Mouse (Mus musculus) urinary bladder, postnatal 4 days (tissue): ENCODE data around the gene Slc34a3.
"Not testable (repeated sequence)": the region's sequence is repeated elsewhere in the genome, so short reads cannot be mapped to it uniquely, and the experiment has no call there.

Source experiments
- DNase-seq, 2 experiments: peaks; one replicate each; pipeline ENCODE4 v3.0.0; 2021 to 2022; ENCODE audit warnings: low spot score in 2 of 2

Slc34a3 gene

DNA sequence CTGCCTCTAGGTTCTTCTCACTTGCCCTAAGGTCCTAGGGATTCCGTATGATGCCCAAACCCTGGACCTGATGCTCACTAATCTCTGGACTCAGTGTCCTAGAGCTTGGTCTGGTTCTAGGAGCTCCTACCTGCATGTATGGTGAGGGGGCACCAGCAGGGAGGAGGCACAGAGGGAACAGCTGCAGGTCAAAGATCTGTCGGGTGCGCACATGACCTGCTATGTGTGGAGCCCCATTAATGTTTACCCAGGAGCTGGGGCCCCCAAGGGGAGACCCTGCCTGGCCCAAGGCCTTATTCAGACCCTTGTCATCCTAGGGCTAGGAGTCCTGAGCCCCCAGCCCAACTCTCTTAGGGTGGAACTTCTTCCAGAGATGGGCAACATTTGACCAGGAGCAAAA lies at the start of gene Slc34a3:
Gene Slc34a3, minus strand, starts transcription at position 315 of the 400 bp plus-strand sequence.
- DNase-seq, result no peak

DNA sequence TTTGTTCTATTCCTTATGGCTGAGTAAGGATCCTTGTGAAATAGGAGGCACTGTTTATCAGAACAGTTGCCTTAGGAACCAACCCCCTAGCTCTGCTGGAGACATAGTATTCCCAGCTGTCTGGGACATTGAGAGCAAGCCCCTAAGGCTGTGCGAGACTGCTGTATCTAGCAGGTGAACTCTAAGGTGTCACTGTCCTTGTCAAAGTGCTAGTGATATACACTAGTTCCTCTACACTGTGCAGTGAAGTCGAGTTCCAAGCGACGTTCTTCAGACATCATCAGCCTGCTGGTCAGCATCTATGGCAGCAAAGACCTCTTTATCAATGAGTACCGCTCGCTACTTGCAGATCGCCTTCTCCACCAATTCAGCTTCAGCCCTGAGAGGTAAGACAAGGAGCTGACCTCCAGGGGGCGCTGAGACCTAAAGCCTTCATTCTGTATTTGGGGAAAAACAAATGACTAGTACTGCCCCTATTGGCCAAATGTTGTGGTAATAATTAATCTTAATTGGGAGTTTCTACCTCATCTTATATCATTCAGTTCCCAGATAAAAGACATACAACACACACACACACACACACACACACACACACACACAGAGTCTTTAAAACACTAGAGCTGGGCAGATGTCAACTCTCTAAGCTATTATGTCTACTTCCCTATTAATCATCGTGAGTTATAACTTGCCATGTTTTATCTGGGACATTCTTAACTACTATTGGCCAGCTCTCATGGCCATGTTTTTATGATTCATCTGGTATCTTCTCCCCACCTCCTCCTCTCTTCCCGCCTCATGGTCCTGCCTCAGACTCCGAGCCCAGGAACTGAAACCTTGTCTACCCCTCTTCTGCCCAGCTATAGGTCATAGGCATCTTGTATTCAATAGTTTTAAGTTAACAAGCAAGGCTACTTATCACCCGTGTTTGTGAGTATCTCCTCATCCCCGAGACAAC lies 45.0 kb upstream of the Slc34a3 start:
- peak; percentile 66 to 86 for DNase-seq

DNA sequence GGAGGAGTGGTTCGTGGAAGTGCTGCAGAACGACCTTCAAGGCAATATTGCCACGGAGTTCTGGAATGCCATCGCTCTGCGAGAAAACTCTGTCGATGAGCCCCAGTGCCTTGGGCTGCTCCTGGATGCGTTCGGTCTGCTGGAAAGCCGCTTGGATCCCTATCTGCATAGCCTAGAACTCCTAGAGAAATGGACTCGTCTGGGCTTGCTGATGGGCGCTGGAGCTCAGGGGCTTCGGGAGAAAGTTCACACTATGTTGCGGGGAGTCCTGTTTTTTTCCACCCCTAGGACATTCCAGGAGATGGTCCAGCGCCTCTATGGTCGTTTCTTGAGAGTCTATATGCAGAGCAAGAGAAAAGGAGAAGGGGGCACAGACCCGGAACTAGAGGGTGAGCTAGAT lies 38.8 kb upstream of the Slc34a3 start:
- DNase-seq, result no peak

DNA sequence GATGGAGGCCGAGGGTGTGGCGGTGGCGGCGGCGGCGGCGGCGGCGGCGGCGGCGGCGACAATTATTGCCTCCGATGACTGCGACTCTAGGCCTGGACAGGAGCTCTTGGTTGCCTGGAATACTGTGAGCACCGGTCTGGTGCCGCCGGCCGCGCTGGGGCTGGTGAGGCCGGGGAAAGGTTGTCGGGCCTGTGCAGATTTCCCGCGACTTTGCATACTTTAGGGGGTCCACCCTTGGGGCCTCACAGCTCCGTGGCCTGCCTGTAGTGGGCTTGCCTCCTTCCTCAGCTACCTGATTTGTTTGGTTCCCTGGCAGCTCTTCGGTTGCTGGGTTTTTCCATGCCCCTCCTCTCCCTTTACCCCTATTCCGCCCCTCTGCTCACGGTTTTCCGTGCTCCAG lies 38.4 kb upstream of the Slc34a3 start:
- no peak for DNase-seq

DNA sequence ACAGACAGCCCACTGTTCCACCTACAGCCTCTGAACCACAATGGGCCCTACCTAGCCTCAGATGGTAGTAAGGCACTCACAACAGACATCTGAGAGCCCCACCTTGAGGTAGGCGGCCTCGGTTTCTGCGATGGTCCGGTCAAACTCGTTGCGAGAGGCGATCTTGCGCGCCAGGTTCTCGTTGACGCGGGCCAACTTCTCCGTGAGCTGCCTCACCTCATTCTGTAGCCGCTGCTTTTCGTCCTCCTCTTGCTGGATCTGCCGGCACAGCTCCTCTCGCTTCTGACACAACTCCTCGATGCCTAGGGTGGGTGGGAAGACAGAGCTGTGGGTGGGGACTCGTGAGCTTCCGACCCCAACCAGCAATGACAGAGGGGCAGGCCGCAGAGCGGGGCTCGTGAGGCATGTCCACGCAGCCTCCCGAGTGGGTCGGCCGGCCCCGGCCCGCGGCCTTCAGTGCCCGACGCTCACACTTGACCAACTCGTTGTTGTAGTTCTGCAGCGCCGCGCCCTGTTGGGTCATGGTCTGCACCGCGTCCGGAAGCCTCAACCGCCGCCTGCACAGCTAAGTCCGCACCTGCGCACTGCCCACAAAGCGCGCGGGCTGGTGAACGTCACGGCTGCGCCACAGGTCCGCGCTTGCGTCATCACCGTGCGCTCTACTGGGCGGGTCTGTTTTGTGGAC lies 37.8 kb upstream of the Slc34a3 start, which contains the start of the genes Ssna1 and Anapc2:
Gene Ssna1, minus strand, starts transcription at position 612 of the 685 bp plus-strand sequence.
Gene Anapc2, plus strand, starts transcription at position 652 of the 685 bp plus-strand sequence.
- peak; percentile 95 to 98 for DNase-seq

DNA sequence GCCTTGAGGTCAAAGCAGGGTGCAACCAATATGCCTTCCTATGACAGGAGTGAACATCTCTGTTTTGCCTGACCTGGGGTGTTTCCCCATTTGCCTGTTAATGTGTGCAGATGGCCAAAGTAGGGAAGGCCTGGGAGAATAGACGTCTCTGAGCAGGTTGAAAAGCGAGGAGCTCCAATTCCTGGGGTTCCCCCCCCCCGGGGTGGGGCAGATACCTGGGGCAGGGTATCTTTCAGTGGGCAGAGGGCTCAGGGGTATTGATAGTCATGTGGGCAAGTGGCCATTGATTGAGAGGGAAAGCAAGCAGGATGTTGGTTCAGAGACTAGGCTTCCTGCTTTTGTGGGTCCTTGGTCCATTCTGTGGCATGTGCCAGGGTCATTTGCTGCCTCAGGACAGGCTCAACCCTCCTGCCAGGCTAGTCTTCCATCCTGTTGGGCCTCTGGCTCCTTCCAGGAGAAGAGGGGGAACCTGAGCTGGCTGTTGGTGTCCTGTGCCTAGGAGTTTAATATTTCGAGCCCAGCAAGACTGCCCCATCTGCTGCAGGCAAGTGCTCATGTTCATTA lies 33.7 kb upstream of the Slc34a3 start:
- DNase-seq, result no peak

DNA sequence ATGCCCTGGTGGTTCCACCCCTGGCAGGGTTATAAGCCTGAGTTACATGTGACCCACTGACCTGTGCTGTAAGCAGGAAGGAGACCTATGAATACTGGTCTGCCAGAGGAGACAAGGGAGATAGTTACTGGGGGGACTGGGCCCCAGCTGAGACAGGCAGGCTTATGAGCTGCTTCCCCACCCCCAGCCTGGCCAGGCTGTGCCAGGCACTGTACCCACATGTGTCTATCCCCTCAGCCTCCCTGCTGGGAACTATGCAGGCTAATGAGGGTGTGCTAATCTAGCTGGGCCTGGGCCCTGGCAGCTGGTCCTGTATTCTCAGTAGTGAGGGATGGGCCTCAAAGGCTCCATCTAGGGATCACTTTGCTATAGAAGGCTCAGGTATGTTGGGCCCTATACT lies 33.1 kb upstream of the Slc34a3 start:
- DNase-seq, result no peak

DNA sequence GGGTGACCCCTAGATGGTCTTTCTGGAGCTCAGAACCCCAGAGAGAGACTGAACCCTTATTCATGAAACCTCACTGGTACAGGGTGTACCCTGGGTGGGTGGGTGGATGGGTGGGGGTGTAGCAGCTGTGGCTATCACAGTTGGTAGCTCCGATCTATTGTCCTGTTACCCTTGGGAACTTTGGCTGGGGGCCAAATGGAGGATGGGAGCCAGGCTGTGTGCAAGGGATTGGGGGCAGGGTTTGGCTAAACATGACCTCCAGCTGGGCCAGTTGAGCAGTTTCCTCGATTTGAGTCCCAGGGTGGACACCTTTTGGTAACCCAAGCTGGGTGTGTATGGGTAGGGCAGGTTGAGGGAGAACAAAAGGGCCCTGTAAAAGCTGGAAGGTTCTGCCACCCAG lies 32.6 kb upstream of the Slc34a3 start:
- DNase-seq, result no peak

DNA sequence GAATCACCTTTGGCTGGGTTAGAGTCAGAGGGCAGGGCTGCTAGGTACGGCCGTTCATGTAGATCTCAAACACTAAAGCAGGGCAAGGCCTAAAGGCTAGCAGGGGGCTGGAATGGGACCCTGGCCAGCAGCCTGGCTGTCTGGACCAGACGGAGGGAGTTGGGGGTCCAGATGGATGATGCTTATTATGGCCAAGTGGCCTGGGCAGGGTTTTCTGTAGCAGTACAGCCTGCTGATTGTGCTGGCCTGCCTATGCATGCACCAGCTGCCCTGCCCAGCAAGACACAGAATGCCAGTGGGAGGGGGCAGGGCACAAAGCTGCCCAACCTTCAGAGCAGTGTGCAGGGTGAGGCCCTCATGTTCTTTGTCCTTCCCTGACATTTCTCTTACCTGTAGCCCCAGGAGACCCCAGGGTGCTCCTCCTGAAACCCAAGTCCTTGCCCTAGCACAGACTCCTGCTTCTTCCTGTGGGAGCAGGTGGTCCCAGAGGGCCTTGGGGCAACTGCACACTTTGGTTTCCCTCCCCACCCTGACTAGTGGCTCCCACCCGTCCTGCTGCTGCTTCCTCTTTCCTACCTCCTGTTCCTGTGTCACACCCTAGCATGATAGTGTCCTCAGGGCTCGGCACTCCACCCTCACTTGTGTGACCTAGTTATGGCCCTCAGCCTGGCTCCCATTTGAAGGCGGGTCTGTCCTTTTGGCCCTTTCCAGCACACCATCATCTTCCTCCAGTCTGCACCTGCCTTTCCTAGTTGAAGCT lies 31.9 kb upstream of the Slc34a3 start:
- no peak for DNase-seq

DNA sequence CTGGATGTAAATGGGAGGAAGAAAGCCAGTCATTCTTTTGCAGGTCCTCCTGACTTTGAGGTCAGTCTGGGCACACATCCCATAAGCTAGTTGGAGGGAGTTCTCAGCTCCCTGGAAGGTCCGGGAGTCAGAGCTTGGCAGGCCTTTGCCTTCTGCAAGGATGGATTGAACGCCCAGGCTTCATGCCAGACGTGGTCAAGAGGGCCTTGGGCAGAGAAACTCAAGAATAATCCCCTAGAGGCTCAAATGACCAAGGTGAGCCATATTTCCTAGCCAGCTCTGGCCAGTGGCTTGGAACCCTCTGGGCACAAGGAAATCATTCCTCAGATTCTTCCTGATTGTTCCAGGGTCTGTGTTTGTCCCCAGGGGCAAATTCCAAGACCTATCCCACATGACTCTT lies 30.7 kb upstream of the Slc34a3 start:
- no peak for DNase-seq

DNA sequence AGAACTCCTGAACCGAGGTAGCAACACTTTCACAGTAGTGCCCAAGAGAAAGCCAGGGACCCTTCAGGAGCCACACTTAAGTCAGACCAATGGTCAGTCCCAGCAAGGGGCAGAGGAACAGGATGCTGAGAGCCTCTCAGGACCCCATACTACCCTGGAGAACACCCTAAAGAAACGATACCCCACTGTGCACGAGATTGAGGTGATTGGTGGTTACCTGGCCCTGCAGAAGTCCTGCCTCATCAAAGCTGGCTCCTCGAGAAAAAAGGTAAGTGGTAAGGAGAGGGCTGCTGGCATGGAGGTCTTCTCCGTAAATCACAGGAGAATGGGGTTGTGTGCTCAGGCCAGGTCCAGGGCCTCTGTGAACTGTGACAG lies 30.1 kb upstream of the Slc34a3 start:
- no peak for DNase-seq

DNA sequence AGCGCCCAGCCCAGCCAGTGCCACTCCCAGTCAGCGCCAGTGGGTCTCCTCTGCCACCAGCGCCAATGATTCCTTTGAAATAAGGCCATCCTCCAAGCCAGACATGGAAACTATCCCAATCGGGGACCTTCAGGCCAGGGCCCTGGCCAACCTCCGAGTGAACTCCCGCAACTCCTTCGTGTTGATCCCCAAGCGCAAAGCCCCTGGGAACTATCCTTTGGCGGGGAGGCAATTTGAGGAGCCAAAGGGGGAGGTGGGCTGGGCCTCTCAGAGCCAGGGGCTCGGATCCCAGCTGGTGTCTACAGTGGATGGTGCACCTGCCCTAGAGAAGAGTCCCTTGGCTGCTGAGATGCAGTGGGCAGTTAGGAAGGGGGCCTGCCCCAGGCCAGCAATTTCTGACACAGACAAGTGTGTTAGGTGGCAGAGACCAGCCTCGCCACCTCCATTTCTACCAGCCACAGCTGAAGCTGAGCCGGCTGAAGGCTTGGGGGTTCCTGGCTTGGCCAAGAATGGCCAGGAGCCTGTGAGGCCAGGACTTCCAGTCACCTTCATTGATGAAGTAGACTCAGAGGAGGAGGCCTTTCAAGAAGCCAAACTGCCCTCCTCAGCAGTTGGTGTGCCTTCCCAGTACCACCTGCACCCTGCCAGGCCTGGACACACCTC lies 29.6 kb upstream of the Slc34a3 start:
- DNase-seq, result no peak

DNA sequence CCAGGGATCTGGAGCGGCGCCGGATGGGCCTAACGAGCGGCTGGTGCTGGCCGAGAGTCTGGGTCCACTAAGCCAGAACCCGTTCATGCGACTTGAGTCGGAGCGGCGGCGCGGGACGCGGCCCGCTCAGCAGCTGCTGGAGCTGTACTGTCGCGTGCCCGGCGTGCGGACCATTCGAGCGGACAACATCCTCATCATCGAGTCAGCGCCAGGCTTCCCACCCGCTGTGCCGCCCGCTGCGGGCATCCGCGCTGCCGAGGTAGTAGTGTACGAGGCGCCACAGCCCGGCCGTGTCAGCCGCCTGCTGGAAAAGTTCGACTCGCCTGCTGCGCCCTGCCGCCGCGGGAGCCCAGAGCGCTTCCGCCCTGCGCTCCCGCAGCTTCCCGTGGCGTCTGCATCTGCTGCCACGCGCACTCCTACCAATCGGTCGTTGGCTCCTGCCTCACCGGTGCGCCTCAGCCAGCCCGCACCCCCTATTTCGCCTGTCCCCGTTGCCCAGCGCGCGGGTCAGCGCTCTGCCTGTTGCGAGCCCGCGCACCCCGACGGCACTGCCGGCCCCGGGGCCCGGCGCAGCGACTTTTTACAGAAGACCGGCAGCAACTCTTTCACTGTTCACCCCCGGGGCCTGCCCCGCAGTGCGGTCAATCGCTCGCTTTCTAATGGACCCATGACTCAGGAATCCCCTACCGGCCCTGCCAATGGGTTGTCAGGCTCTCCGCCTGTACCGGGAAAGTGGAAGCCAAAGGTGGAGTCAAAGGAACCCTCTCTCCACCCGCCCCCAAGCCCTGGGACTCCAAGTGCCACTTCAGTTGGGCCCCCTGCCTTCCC lies 28.8 kb upstream of the Slc34a3 start:
- no peak for DNase-seq

DNA sequence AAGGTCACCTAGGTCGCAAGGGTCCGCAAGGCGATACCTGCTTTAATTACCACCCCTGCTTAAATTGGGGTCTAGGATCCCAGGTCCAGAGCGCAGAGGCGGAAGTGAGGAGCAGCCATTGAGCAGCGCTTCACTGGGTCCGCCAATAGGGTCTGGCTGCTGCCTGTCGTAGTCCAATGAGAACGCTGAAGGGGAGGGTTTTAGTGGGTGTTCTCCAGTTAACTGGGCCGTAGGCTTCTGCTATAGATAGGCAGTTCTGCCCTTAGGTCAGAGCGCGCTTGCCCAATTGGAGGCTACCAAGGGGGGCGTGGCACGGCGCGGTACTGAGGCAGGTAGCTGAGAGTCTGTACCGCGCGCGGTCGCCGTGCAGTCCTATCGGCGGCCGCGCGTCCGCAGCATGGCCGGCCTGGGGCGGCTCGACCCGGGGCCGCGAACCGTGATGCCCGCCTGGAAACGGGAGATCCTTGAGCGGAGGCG lies 28.2 kb upstream of the Slc34a3 start, which contains the start of gene Tprn:
Gene Tprn, plus strand, starts transcription at position 328 of the 477 bp plus-strand sequence.
- DNase-seq, result peak; percentile 89 to 93

DNA sequence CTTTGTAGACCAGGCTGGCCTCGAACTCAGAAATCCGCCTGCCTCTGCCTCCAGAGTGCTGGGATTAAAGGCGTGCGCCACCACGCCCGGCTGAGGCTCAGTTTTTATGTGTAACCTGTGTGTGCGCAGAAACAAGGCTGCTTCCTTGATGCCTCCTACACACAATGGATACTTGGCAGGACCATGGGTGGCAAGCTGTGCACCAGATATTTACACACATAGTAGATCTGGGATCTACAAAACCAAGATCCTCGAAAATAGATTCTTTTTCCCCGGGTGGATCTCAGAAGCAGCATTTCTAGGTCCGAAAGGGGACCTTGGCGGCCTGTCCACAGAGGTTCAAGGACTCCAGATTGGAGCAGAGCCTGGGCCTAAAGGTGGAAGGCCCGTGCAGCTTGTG lies 27.7 kb upstream of the Slc34a3 start:
- no peak for DNase-seq

DNA sequence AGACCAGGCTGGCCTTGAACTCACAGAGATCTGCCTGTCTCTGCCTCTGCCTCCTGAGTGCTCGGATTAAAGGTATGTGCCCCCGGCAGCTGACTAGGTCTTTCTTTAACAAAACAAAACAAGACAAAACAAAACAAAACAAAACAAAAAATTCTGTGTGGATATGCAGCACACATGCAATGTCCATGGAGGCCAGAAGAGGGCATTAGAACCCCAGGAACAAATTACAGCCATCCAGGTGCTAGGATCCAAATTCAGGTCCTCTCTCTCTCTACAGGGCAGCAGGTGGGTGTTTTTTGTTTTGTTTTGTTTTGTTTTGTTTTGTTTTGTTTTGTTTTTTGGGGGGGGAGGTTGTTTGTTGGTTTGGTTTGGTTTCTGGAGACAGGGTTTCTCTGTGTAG lies 24.7 kb upstream of the Slc34a3 start:
- no peak for DNase-seq

DNA sequence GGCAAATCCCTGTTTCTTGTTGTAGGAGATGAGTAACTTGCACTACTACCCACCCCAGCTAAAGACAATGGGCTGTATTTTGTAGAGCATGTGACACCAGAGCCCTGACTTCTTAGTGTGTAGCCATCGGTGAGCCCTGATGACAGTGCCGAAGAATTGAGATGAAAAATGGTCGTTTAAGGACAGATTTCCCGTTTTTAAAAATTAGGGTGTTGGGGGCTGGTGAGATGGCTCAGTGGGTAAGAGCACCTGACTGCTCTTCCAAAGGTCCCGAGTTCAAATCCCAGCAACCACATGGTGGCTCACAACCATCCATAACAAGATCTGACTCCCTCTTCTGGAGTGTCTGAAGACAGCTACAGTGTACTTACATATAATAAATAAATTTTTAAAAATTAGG lies 23.1 kb upstream of the Slc34a3 start:
- DNase-seq, result not testable (repeated sequence)

DNA sequence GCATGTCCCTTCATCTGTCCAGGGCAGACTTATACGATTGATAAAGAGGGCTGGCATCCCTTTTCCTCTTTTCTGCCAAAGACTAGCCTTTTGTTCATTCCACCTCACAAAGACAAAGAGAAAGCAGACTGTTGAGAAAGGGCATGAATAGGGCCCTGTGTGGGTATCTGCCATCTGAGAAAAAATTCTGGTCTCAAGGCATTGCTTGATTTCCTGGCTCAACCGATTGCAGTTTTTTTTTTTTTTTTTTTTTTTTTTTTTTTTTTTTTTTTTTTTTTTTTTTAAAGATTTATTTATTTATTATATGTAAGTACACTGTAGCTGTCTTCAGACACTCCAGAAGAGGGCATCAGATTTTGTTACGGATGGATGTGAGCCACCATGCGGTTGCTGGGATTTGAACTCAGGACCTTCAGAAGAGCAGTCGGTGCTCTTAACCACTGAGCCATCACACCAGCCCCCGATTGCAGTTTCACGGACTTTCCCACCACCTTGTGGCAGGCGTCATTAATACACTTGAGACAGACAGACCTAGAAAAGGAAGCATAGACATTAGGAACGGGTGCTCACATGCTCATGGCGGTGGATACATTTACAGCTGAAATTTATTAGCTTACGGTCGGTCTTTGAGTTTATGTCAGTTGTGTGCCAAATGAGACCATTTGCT lies 22.4 kb upstream of the Slc34a3 start:
- not testable (repeated sequence) for DNase-seq

DNA sequence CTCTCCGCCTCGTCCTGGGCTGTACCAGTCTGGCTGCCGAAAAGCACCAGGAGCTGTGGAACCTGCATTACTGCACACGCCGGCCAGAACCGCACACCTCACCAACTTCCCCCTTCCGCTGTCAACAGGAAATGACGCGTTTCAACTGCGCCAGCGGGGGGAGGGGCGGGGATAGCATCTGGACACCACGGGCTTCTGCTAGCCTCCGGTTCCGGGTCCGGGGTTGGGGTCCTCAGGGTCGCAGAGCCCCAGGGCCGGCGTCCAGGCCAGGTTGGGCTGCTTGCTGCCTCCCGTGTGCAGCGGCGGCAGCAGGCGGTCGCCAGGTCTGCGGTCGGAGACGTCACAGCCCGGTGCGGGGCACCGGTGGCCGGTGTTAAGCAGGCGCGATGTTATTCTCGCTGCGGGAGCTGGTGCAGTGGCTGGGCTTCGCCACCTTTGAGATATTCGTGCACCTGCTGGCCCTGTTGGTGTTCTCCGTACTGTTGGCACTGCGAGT lies 21.2 kb upstream of the Slc34a3 start, which contains the start of gene Tmem203:
Gene Tmem203, plus strand, starts transcription at position 156 of the 496 bp plus-strand sequence.
- peak; percentile 78 to 86 for DNase-seq
